Mouse (Mus musculus) heart, embryonic 11.5 days (tissue): ENCODE results near the gene Aldh4a1. TPM values are rescaled to one million over a fixed set of nuclear protein-coding genes. Genes with fewer than 3 reads are reported as not detected.
A peak's percentile ranks its signal among the peaks of the same experiment; 100 is the strongest.

ENCODE experiments used
- ATAC-seq: fragments of 200-750 bp; cut with Nextera tagmentation; replicated peaks from 2 replicates; pipeline ENCODE4 v1.8.0; 2017; ENCODE audit warnings: moderate library complexity; ENCODE audit not compliant: insufficient number of reproducible peaks, low FRiP score, low TSS enrichment
- H3K27ac ChIP-seq: fragments of 300-500 bp; sonication (generic); 2 replicates; pipeline ENCODE4 v1.5.1; 2014; ENCODE audit warnings: mild to moderate bottlenecking, low read depth, low read length
- H3K27me3 ChIP-seq: fragments of 300-500 bp; sonication (generic); 2 replicates; pipeline ENCODE4 v1.6.1; 2014; ENCODE audit warnings: mild to moderate bottlenecking, low read length, mixed read lengths; ENCODE audit not compliant: control insufficient read depth, insufficient read depth
- H3K36me3 ChIP-seq: fragments of 300-500 bp; sonication (generic); 2 replicates; pipeline ENCODE4 v1.6.1; 2014; ENCODE audit warnings: mild to moderate bottlenecking, low read length, moderate library complexity, mixed read lengths; ENCODE audit not compliant: control insufficient read depth, insufficient read depth
- H3K4me1 ChIP-seq: fragments of 300-500 bp; sonication (generic); 2 replicates; pipeline ENCODE4 v1.6.1; 2014; ENCODE audit warnings: low read length; ENCODE audit not compliant: control insufficient read depth, insufficient read depth
- H3K4me2 ChIP-seq: fragments of 300-500 bp; sonication (generic); 2 replicates; pipeline ENCODE4 v1.6.1; 2014; ENCODE audit warnings: mild to moderate bottlenecking, moderate library complexity
- H3K4me3 ChIP-seq: fragments of 300-500 bp; sonication (generic); 2 replicates; pipeline ENCODE4 v1.5.1; 2014; ENCODE audit warnings: low read depth, low read length
- H3K9ac ChIP-seq: fragments of 300-500 bp; sonication (generic); 2 replicates; pipeline ENCODE4 v1.6.1; 2014; ENCODE audit warnings: mild to moderate bottlenecking, low read depth, low read length, moderate library complexity
- H3K9me3 ChIP-seq: fragments of 300-500 bp; sonication (generic); replicated peaks from 2 replicates; pipeline ENCODE4 v1.6.1; 2016; ENCODE audit warnings: low read length; ENCODE audit not compliant: control insufficient read depth
- WGBS: fragments of 180-500 bp; shearing (Covaris S2); extraction: QIAGEN DNeasy Blood & Tissue Kit; methylation state at CpG from one replicate; pipeline ENCODE4 v1.1.7; 2014; ENCODE audit not compliant: insufficient replicate concordance; 5-methylcytosine and 5-hydroxymethylcytosine counted together
- polyA plus RNA-seq: library from polyadenylated mRNA; unstranded; fragments of >200 nt; fragmentation: Nextera tagmentation; extraction: Ambion mirVana; gene quantifications from 2 replicates; pipeline ENCODE4 v1.2.1, GENCODE M21; 2014

The Aldh4a1 gene
- 11.8 and 16.7 TPM in 2 replicates for polyA plus RNA-seq

GRCm38 (mm10) chr4:139622373-139623282, at the start of gene Aldh4a1:
TSS of gene Aldh4a1 (plus strand) at chr4:139622866.
- peak within 1 kb of the TSS; percentile 70 for H3K27ac ChIP-seq
- ATAC-seq, result peak; percentile 99
- 0 out of 2 replicates have a peak, but pooled peaks cover 5% of the 10 kb centered on the region for H3K4me1 ChIP-seq
- peak within 1 kb of the TSS; percentile 91 for H3K4me2 ChIP-seq
- no peaks in the 10 kb centered on the region for H3K36me3 ChIP-seq
- H3K9me3 ChIP-seq, result no peaks in the 10 kb centered on the region
- peak within 1 kb of the TSS; percentile 77 for H3K4me3 ChIP-seq
- H3K27me3 ChIP-seq, result no peaks in the 10 kb centered on the region
- H3K9ac ChIP-seq, result peak within 1 kb of the TSS; percentile 80
- WGBS, result under 1% methylated on average over 37 of the region's 38 CpGs

GRCm38 (mm10) chr4:139572928-139573512, 49.6 kb upstream of the Aldh4a1 start:
- H3K27ac ChIP-seq, result no peak overlapping the region
- H3K4me3 ChIP-seq, result no peak overlapping the region
- no peak for ATAC-seq
- 81% methylated on average over 12 of the region's 12 CpGs for WGBS
- H3K36me3 ChIP-seq, result no peaks in the 10 kb centered on the region
- no peak overlapping the region; the same call in 1 of the 2 replicates for H3K4me2 ChIP-seq
- peaks cover 18% of the 10 kb centered on the region for H3K4me1 ChIP-seq
- no peaks in the 10 kb centered on the region for H3K9me3 ChIP-seq
- peaks cover 4% of the 10 kb centered on the region; the same call in 1 of the 2 replicates for H3K27me3 ChIP-seq
- no peak overlapping the region for H3K9ac ChIP-seq

- H3K9ac ChIP-seq, result peak overlapping the region; percentile 91
- peak; percentile 97 for ATAC-seq
- peak overlapping the region; percentile 85 for H3K27ac ChIP-seq
- peak overlapping the region; percentile 94 for H3K4me2 ChIP-seq
- peaks cover 4% of the 10 kb centered on the region; the same call in 1 of the 2 replicates for H3K27me3 ChIP-seq
- WGBS, result under 1% methylated on average over 48 of the region's 52 CpGs
- H3K4me1 ChIP-seq, result peaks cover 27% of the 10 kb centered on the region
- no peaks in the 10 kb centered on the region for H3K36me3 ChIP-seq
- no peaks in the 10 kb centered on the region for H3K9me3 ChIP-seq
- peak overlapping the region; percentile 86 for H3K4me3 ChIP-seq
Observed at GRCm38 (mm10) chr4:139574156-139574798, 48.4 kb upstream of the Aldh4a1 start.

- Histone ChIP-seq H3K4me3 (peak overlapping the region; percentile 86), H3K9me3 (no peaks in the 10 kb centered on the region), H3K27ac (peak overlapping the region; percentile 85), H3K4me1 (peaks cover 35% of the 10 kb centered on the region), H3K4me2 (peak overlapping the region; percentile 94), H3K27me3 (peaks cover 4% of the 10 kb centered on the region; the same call in 1 of the 2 replicates), H3K36me3 (no peaks in the 10 kb centered on the region), H3K9ac (peak overlapping the region; percentile 91)
- ATAC-seq, result peak; percentile 8; the same call in 1 of the 2 replicates
- WGBS, result under 1% methylated on average over 110 of the region's 111 CpGs
Observed at GRCm38 (mm10) chr4:139574799-139575672, 47.6 kb upstream of the Aldh4a1 start.

GRCm38 (mm10) chr4:139575673-139576003, 47.0 kb upstream of the Aldh4a1 start:
- Histone ChIP-seq H3K9ac (peak overlapping the region; percentile 91), H3K4me1 (peaks cover 41% of the 10 kb centered on the region), H3K36me3 (no peaks in the 10 kb centered on the region), H3K4me2 (peak overlapping the region; percentile 94), H3K4me3 (peak overlapping the region; percentile 86), H3K27ac (peak overlapping the region; percentile 85; the same call in 1 of the 2 replicates), H3K9me3 (no peaks in the 10 kb centered on the region), H3K27me3 (peaks cover 4% of the 10 kb centered on the region; the same call in 1 of the 2 replicates)
- no peak for ATAC-seq
- 7% methylated on average over 14 of the region's 14 CpGs for WGBS

DNA sequence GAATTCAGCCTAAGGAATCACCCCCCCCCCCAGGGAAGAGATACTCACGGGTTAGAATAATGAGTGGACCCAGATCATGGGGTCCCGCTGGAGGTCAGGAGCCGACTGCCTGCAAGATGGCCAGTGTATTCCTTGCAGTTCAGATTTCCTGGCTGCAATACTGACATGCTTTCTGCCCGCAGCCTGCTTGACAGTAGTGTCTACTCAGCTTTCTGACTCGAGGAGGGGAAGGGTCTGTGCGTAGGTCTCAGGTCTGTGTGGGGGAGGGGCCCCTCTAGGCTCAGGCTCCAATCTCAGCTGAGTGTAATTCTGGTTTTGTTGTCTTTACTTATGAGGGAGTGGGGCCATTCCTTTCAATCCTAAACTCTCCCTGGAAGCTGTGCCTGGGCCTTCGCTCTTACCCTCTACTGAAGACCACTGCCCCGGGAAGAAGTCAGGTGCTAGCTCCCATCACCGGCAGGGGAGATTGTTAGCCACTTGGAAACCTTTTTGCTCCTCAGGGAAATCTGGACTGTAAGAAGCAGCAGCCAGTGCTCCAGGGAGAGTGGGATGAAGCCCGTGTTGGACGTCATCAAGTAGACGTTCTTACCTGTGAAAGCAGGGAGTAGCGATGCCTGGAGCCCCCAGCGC, 46.3 kb upstream of the Aldh4a1 start:
- Histone ChIP-seq H3K36me3 (no peaks in the 10 kb centered on the region), H3K9ac (peak overlapping the region; percentile 91; the same call in 1 of the 2 replicates), H3K4me1 (peaks cover 47% of the 10 kb centered on the region), H3K9me3 (no peaks in the 10 kb centered on the region), H3K27me3 (peaks cover 4% of the 10 kb centered on the region; the same call in 1 of the 2 replicates), H3K4me3 (peak overlapping the region; percentile 86), H3K27ac (no peak overlapping the region), H3K4me2 (peak overlapping the region; percentile 94)
- ATAC-seq, result no peak
- WGBS, result 45% methylated on average over 14 of the region's 14 CpGs

- H3K27ac ChIP-seq, result no peak overlapping the region
- ATAC-seq, result no peak
- H3K4me2 ChIP-seq, result peak overlapping the region; percentile 94
- 80% methylated on average over 7 of the region's 7 CpGs for WGBS
- H3K4me3 ChIP-seq, result peak overlapping the region; percentile 86
- no peaks in the 10 kb centered on the region for H3K9me3 ChIP-seq
- H3K36me3 ChIP-seq, result no peaks in the 10 kb centered on the region
- H3K9ac ChIP-seq, result peak overlapping the region; percentile 91; the same call in 1 of the 2 replicates
- peaks cover 54% of the 10 kb centered on the region for H3K4me1 ChIP-seq
- peaks cover 4% of the 10 kb centered on the region; the same call in 1 of the 2 replicates for H3K27me3 ChIP-seq
Observed at GRCm38 (mm10) chr4:139577006-139577405, 45.7 kb upstream of the Aldh4a1 start.
